Mouse (Mus musculus): ENCODE data around the gene Neurod2. TPM values are rescaled to one million over a fixed set of nuclear protein-coding genes. Genes with fewer than 3 reads are reported as not detected.

Gene Neurod2
- total RNA-seq, 2 experiments from 2014 or later = not detected

- no peak for DNase-seq
Observed at GRCm38 (mm10) chr11:98317479-98317878, 12.0 kb downstream of the Neurod2 start.

- peak; percentile 75 to 83 for DNase-seq
Observed at GRCm38 (mm10) chr11:98313790-98314323, 15.6 kb downstream of the Neurod2 start.

GRCm38 (mm10) chr11:98298484-98299205 is 30.8 kb downstream of the Neurod2 start:
- peak in 1 of 2 experiments; percentile 44 for DNase-seq

DNA sequence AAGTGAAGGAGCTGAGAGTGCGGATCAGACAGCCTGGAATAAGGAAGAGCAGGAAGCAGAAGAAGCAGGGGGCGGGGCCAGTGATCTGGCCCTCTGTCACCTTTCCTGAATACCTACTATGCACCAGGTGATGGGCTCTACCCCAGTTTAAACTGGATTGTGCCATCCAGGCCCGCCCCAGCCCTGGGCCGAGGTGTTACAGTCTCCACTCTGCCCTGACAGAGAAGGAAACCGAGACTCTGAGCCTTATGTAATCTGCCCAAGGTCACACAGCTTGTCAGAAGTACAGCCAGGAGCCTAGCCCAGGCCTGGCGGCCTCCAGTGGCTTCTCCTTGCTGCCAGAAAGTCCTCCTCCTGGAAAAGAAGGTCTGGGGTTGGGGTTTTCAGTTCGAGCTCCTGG is 31.7 kb downstream of the Neurod2 start:
- DNase-seq = peak; percentile 67 to 78

DNA sequence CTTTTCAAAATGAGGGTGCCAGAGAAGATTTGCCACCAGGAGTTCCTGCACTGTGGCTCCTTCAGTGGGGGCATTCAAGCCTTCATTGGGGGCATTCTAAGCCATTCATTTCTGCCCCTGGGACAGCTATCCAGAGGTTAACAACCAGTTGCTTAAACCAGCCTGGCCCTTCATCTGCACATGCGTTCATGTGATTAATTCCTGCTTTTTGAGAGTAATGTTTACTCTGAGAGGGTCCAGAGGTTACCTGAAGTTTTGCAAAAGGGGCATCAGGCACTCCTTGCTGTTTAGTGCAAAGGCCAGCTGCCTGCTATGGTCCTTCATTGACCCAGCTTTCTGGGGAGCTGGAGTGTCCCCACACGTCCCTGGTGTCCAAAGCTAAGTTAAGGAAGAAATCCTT is 32.5 kb downstream of the Neurod2 start:
- DNase-seq = no peak

GRCm38 (mm10) chr11:98296277-98296676 is 33.2 kb downstream of the Neurod2 start:
- peak in 1 of 2 experiments; percentile 32 for DNase-seq

DNA sequence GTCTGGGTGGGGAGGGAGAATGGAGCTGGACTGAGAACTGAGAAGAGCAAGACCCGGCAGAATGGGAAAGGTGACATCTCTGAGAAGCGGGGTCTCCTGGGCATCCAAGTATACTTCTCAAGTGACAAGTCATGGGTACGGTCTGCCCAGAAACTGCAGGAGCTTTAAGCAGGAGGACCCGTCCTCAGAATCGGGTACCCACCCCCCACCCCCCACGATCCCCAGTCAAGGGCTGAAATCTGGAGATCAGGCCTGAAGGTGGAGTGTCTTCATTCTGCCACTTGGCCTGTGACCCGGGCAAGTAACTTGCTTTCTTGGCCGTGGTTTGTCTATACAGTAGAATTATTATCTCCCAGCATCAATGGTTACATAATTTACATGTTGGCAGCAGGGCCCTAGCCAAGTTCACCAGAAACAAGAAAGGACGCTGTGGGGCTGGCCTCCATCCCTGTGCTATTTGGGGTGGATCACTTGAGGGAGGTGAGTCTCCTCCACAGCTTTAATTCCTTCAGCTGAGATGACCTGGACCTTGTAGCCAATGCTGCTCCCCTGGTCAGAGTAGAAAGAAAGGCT is 34.3 kb downstream of the Neurod2 start:
- peak in 1 of 2 experiments; percentile 15 for DNase-seq

GRCm38 (mm10) chr11:98294188-98295012 is 35.0 kb downstream of the Neurod2 start:
- DNase-seq = peak; percentile 85 to 90

DNA sequence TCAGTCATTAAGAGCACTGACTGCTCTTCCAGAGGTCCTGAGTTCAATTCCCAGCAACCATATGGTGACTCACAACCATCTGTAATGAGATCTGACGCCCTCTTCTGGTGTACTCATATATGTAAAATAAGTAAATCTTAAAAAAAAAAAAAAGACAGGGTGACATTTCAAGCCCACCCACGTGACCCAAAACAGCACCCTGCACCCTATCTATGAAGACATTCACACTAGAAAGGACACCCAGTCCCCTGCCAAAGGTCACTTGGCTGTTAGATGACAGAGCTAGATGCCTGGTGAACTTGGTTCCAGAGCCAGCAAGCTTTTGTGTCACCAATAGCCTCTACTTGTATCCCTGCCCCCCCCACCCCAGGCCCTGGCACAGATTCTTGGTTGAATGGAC is 36.4 kb downstream of the Neurod2 start:
- DNase-seq = no peak

- no peak for DNase-seq
Observed at GRCm38 (mm10) chr11:98290906-98291305, 38.5 kb downstream of the Neurod2 start.

DNA sequence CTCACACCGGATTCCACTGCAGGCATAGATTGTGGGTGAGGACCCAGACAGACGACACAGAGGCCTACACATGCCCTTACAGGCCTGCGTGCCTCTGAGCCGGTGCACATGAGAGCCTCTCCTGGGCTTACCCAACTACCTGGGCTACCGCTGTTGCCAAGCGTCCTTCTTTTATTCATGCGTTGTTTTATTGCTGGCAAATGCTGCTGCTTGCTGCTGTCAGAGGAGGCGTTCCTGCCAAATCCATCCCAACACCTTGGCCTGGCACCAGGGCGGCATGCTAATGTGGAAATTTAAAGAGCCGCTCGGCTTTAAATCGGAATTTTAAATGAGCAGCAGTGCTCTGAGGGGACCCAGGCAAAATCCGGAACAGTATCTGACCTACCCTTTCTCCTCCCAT is 39.6 kb downstream of the Neurod2 start:
- DNase-seq = no peak

- no peak for DNase-seq
Observed at GRCm38 (mm10) chr11:98287961-98288360, 41.5 kb downstream of the Neurod2 start.

DNA sequence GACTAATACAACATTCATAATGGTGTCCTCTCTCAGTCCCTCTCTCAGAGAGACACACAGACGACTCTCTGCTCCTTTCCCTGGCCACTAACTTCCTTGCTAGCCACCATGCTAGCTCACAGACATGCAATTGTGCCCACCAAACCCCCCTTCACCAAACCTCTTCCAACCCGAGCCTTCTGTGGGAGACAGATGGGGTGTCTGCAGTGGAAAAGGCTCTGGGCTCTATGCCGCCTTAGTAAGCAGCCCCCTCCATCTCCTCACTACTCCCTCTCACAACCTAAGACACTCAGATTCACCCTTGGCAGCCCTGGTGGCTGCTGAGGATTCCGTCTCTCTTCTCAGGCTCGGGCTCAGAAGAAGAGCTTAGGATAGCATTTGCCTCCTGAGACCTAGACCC is 41.9 kb downstream of the Neurod2 start:
- no peak for DNase-seq

DNA sequence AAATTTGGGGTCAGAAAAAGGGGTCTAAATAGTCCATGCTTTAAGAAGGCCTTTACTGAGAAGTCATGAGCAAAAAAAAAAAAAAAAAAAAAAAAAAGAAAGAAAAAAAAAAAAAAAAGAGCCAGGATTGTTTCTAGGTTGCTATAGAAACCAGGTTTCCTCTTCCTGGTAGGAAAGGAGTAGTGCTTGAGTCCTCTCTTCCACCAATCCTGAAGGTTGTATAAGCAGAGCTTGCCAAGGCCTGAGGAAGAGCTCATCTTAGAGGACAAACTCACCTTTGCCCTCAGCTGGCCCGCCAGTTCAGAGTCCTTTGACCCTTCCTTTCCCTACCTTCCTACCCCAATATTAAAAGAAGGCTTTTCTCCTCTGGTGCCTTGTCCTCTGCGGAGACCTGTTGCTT is 44.1 kb downstream of the Neurod2 start:
- DNase-seq = no peak

DNA sequence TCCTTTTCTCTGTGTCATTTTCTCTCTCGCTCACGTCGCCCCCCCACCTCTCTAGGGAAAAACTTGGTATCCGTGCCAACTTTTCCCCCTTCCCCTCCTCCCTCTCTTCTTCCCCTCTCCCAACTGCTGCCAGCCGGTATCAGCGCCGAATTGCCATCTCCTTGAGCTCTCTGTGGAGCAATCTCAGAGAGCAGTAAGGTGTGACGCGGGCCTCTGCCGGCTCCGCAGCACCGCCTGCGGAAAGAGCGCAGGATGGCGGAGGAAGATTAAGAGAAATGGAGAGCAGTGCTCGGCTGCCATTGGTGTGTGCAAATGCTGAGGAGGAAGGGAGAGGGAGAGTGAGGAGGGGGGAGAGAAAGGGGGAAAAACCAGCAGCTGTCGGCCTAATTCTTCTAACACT is 45.2 kb downstream of the Neurod2 start:
- DNase-seq = peak in 1 of 2 experiments; percentile 22

DNA sequence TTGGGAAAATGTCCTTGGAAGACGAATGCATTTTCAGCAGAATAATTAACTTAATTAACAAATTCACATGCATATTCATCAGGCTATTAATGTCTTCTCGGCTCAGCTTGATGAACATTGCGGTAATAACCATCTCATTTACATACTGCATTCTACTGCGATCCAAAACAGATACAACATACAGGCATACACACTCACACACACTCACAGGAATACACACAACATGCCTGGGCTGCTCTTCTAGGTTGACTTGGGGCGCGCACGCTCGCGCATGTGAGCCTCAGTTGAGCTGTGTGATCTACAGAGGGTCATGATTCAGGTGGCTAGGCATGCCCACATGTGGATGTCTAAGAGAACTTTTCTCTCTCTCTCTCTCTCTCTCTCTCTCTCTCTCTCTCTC is 45.7 kb downstream of the Neurod2 start:
- DNase-seq = no peak

Other genes starting within 250 kb of the Neurod2 start
- 10 to 100 TPM; 31.8 to 42.9 TPM for gene Fbxl20, start 179.2 kb downstream of the Neurod2 start, total RNA-seq (2021)
- 10 to 100 TPM; 65.4 to 72.5 TPM for gene Med1, start 136.4 kb downstream of the Neurod2 start, total RNA-seq (2021)
- gene Cdk12, start 126.6 kb downstream of the Neurod2 start, total RNA-seq (2021) = 10 to 100 TPM; 42.8 to 50.6 TPM
- gene Ppp1r1b, start 18.8 kb upstream of the Neurod2 start, total RNA-seq (2021) = not detected
- gene Stard3, start 28.7 kb upstream of the Neurod2 start, total RNA-seq (2021) = 10 to 100 TPM; 22.3 to 23.2 TPM
- 1 to 10 TPM in 1 of 2 experiments, under 1 TPM in 1; 0.43 to 1.2 TPM for gene Tcap, start 54.2 kb upstream of the Neurod2 start, total RNA-seq (2021)
- gene Pnmt, start 56.8 kb upstream of the Neurod2 start, total RNA-seq (2021) = 100 to 1,000 TPM; 363 to 581 TPM
- 1 to 10 TPM; 4.4 to 7.2 TPM for gene Pgap3, start 70.8 kb upstream of the Neurod2 start, total RNA-seq (2021)
- 1 to 10 TPM; 4.2 to 4.7 TPM for gene Erbb2, start 82.8 kb upstream of the Neurod2 start, total RNA-seq (2021)
- 10 to 100 TPM; 84.0 to 84.2 TPM for gene Mien1, start 109.3 kb upstream of the Neurod2 start, total RNA-seq (2021)
- gene Grb7, start 116.7 kb upstream of the Neurod2 start, total RNA-seq (2021) = not detected
- under 1 TPM; 0.13 to 0.36 TPM for gene Ikzf3, start 216.4 kb upstream of the Neurod2 start, total RNA-seq (2021)
- under 1 TPM; 0.50 to 0.82 TPM for gene Zpbp2, start 221.4 kb upstream of the Neurod2 start, total RNA-seq (2021)